2 mouse cellular contexts compared by ENCODE assay signal in genomic region chr2:152671642-152671999, GRCm38 (mm10).
TF ChIP-seq lines count a peak whose summit lies in the region.

No protein-coding gene starts in this region.

TF ChIP-seq in C2C12, 6 proteins besides CTCF, POLR2A, EP300 and RAD21:
- no peak for TF ChIP-seq FOSL1 (IDR thresholded peaks at IDR 0.05; ENCODE audit: insufficient read depth, low read length, poor library complexity, severe bottlenecking)
- TF ChIP-seq USF1 (IDR thresholded peaks at IDR 0.05; ENCODE audit: low read depth), result no peak
- TF ChIP-seq MAX (IDR thresholded peaks at IDR 0.05), result no peak
- TF ChIP-seq MYOG (IDR thresholded peaks at IDR 0.05; ENCODE audit: control insufficient read depth, extremely low read depth, insufficient read length), result no peak
- no peak for TF ChIP-seq MYOD1 (IDR thresholded peaks at IDR 0.05; ENCODE audit: control insufficient read depth, insufficient read length, low read depth)
- TF ChIP-seq CEBPB (IDR thresholded peaks at IDR 0.05; ENCODE audit: low read depth), result no peak
TF ChIP-seq in C2C12: peak in this region for 0.

TF ChIP-seq in MEL, 35 proteins besides CTCF, POLR2A, EP300 and RAD21:
- TF ChIP-seq ZKSCAN1 (IDR thresholded peaks at IDR 0.05; ENCODE audit: low read depth, low read length) (no peak), MYC (IDR thresholded peaks at IDR 0.05; ENCODE audit: low read depth, low read length) (no peak), GATA1 (IDR thresholded peaks at IDR 0.05; ENCODE audit: low read depth, low read length) (peak; percentile 76), NRF1 (IDR thresholded peaks at IDR 0.05; ENCODE audit: insufficient read depth, low read depth, low read length, poor library complexity, severe bottlenecking) (no peak), E2F4 (IDR thresholded peaks at IDR 0.05; ENCODE audit: borderline replicate concordance, low read depth, low read length) (no peak), MAFK (IDR thresholded peaks at IDR 0.05; ENCODE audit: borderline replicate concordance, low read depth, low read length) (no peak), POLR2AphosphoS2 (IDR thresholded peaks at IDR 0.05; ENCODE audit: low read length) (no peak), MXI1 (IDR thresholded peaks at IDR 0.05; ENCODE audit: low read depth, low read length) (no peak), ZNF384 (IDR thresholded peaks at IDR 0.05; ENCODE audit: low read depth, low read length) (no peak), TCF12 (IDR thresholded peaks at IDR 0.05; ENCODE audit: low read depth, low read length) (no peak), KAT2A (conservative IDR thresholded peaks at IDR 0.05; ENCODE audit: low read depth, low read length) (no peak), TAL1 (IDR thresholded peaks at IDR 0.05; ENCODE audit: low read length) (peak; percentile 58), SMC3 (IDR thresholded peaks at IDR 0.05; ENCODE audit: low read depth, low read length) (peak; percentile 52), MAX (IDR thresholded peaks at IDR 0.05; ENCODE audit: low read length) (no peak), TBP (IDR thresholded peaks at IDR 0.05; ENCODE audit: low read depth, low read length) (no peak), MAZ (IDR thresholded peaks at IDR 0.05; ENCODE audit: low read depth, low read length) (no peak), ETS1 (IDR thresholded peaks at IDR 0.05; ENCODE audit: low read depth, low read length) (peak; percentile 23; the same call in 1 of the 2 replicates), ELF1 (IDR thresholded peaks at IDR 0.05; ENCODE audit: low read depth, low read length) (0 out of 2 replicates have a peak, but pooled peaks have one; percentile 24), MYB (IDR thresholded peaks at IDR 0.05; ENCODE audit: low read depth, low read length) (no peak), JUND (IDR thresholded peaks at IDR 0.05; ENCODE audit: low read depth, low read length) (no peak), NELFE (IDR thresholded peaks at IDR 0.05; ENCODE audit: low read depth, low read length) (no peak), HCFC1 (IDR thresholded peaks at IDR 0.05; ENCODE audit: low read depth, low read length) (0 out of 2 replicates have a peak, but pooled peaks have one; percentile 19), ZC3H11A (IDR thresholded peaks at IDR 0.05; ENCODE audit: low read depth, low read length) (no peak), USF2 (IDR thresholded peaks at IDR 0.05; ENCODE audit: borderline replicate concordance in 1 of 2, insufficient read depth in 1 of 2, low read depth in 1 of 2, low read length in 2 of 2) (no peak), SIN3A (IDR thresholded peaks at IDR 0.05; ENCODE audit: low read length) (peak; percentile 21; the same call in 1 of the 2 replicates), UBTF (IDR thresholded peaks at IDR 0.05; ENCODE audit: borderline replicate concordance, insufficient read depth, low read depth, low read length) (no peak), MEF2A (IDR thresholded peaks at IDR 0.05; ENCODE audit: extremely low read depth, insufficient replicate concordance, low read depth, low read length, poor library complexity, severe bottlenecking) (no peak), RCOR1 (IDR thresholded peaks at IDR 0.05; ENCODE audit: low read depth, low read length) (no peak), ZMIZ1 (IDR thresholded peaks at IDR 0.05; ENCODE audit: low read depth, low read length) (no peak), BHLHE40 (IDR thresholded peaks at IDR 0.05; ENCODE audit: borderline replicate concordance, low read depth, low read length) (no peak), CHD1 (IDR thresholded peaks at IDR 0.05; ENCODE audit: low read depth, low read length) (no peak), POLR2AphosphoS5 (IDR thresholded peaks at IDR 0.05; ENCODE audit: borderline replicate concordance, low read depth, low read length) (no peak), CHD2 (IDR thresholded peaks at IDR 0.05; ENCODE audit: low read length) (no peak), USF1 (IDR thresholded peaks at IDR 0.05; ENCODE audit: low read depth, low read length) (no peak), GABPA (IDR thresholded peaks at IDR 0.05; ENCODE audit: low read depth, low read length) (no peak)
